Mouse (Mus musculus): ENCODE data around the gene Lrrtm4. TPM values are rescaled to one million over a fixed set of nuclear protein-coding genes. Genes with fewer than 3 reads are reported as not detected.

The Lrrtm4 gene
- polyA plus RNA-seq (2017; shearing (Covaris generic)) = not detected

DNA sequence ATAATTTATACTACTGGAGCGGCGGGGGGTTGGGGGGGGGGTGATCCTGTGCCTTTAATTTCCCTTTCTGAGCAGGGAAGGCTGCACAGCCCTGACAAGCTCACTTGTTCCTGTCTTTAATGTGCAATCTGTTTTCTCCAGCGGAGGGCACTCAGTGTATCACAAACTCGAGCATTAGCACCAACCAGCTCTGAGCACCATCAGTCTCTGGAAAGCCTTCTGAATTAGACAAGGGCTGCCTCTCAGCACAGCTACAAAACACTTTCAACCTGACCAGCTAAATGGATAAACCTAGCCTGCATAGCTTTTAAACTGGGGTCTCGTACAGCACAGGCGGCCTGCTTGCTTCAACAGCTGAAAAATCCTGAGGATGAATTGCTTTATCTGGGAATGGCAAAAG lies at the start of gene Lrrtm4:
Gene Lrrtm4 (plus strand): TSS at position 113 of the 400 bp plus-strand sequence.
- ATAC-seq = no peak

DNA sequence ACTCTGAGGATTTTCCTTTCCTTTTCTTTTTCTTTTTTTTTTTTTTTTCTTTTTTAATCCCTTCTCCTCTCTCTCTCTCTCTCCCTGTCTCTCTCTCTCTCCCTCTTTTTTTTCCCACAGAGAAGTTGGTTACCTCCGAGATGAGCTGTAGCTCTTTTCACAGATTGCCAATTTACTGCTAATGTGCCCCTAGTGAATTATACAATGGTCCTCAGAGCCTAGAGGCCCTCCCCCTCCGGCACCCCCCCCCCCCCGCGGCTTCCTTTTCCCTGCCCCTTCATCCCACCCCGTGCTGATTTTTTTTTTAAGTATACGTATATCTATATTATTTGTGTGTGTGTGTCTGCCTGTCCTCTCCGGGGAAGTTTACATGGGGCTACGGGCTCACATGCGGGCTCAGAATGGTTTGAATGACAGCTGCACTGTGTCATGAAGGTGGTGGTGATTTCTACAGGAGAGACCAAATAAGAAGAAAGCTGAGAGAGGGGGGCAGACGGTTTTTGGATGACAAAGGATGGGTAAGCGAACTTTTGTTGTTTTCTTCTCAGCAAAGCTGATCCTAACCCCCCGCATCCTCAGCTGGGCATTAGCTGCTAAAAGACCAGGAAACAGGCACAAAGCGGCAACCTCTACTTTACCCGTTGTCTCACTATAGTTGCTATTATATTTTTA lies 648 bp downstream of the Lrrtm4 start:
- no peak for ATAC-seq

DNA sequence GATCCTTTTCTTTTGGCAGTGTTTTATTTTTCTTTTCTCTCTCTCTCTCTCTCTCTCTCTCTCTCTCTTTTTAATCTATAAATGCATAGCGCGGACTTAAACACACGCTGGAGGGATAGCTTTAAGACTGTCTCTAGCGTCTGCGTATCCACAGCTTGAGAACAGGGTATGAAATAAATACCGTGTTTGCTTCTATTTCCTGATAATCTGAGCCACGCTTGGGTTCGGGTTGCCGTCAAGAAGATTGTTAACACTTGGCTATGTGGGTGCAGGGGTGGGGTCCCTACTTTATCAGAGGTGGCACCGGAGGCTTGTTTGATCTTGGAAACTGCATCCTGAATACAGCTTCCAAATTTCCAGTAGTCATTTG lies 1.2 kb downstream of the Lrrtm4 start:
- no peak for ATAC-seq

DNA sequence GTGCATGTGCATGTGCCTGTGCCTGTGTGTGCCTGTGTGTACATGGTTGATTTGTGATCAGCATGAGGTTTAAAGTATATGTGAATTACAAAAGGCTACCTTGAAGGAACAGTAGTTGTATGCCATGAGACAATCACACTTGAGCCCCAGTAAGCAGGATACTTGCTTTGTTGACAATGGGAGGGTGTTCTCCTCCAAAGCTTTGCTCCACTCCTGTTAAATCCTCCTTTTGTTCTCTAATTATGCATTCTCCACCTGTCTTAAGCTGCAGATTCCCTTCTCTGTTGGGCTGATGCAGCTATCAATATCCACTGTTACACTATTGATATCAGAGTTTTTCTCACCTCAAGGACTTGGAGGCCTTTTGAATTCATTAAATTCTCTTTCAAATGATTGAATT lies 38.2 kb downstream of the Lrrtm4 start:
- ATAC-seq = no peak

DNA sequence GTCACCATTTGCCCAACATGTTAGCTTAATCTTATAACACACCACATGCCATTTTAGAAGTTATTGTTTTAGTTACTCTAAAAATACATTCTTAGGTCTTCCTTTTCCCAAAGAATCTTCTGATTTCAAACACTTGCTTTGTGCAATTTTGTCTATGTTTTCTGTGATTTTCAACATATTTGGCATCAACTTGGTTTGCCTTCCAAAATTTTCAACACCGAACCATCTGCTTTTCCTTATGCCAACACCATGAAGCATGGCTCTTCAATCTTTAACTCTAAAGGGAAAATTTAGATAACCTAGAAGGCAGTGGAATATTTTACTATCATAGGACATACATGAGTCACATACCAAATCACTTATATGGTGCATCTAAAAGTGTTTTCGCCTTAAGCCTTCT lies 59.3 kb downstream of the Lrrtm4 start:
- ATAC-seq = no peak

DNA sequence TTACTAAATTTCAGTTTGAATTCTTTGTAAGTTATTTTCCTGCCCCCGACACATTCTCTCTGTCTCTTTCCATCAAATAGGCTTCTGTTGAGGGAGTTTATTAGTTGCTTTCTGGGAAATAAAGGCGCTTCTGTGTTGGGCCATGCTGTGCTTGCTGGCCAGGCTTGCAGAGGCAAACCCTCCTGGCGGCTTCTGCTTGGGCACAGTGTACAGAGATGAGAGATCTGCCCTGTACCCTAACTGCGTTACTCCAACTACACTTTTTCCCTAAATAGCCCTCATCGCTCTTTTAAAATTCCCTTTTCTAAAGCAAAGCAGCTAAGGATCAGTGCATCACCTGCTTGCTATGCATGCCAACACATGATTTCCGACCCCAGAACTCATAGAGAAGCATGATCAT lies 60.6 kb downstream of the Lrrtm4 start:
- ATAC-seq = no peak

DNA sequence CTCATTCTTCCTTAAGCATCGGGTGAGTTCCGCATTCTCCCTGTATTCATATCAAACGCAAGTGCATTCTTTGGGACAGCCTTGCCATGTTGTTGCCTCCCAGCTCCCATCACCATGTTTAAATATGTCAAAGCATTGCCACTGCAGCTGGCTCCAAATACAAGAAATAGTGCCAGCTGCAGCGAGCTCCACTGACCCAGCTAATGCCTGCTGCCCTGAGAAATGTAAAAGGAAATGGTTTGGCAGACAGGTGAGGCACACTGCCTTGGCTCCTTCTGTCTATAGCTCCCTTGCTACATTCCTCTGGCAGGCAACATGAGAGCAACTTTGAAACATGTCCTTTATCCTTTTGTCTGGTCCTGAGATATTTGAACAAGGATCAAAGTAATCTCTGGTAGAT lies 76.2 kb downstream of the Lrrtm4 start:
- ATAC-seq = no peak

DNA sequence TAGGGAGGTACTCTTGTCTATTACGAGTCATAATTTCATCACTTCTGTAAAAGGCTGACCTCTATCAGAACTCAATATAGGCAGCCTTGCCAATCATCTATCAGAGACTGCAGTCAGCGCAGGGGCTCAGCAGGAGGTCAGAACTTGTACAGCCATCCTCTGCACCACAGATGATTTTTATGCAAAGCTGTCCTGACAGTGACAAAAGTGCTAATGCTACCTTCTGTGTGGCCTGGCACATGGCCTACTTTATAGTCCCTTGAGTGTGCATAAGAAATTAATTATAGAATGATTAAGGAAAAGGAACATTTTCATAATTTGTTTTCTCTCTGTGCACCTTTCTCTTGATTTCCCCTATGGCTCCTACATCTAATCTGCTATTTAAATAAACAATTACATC lies 86.7 kb downstream of the Lrrtm4 start:
- no peak for ATAC-seq

DNA sequence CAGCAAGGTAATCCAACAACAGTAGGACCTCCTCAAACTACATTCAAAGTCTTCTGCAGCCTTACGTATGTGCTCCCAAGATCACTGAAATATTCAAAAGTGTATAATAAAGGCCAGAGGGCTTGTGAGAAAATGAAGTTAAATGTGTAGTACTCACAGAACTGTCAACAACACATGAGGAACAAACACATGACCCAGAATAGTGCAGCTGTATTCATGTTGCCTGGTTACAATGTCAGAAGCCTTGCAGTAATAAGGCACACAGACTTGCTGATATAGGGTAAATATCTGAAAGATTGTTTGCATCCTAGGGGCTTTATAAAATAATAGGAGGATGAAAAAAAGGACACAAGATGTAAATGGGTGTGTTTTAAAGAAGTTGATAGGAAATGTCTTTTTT lies 87.2 kb downstream of the Lrrtm4 start:
- no peak for ATAC-seq

DNA sequence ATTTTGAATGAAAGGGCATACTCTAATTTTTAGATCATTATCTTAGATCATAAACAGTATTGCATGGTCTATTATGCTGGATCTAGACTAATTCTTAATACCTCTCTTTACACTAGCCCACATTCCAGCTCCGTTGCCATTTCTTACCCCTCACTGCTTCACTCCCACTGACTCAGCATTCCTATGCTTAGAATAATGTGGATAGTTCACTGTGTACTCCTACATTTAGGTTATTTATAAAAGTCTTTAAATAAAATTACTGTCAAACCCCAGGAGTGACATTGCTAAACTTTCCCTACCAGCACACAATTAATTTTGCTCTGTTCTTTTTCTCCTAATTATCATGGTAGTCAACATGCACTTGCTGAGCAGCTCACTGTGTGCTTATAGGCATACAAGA lies 107.7 kb downstream of the Lrrtm4 start:
- no peak for ATAC-seq

DNA sequence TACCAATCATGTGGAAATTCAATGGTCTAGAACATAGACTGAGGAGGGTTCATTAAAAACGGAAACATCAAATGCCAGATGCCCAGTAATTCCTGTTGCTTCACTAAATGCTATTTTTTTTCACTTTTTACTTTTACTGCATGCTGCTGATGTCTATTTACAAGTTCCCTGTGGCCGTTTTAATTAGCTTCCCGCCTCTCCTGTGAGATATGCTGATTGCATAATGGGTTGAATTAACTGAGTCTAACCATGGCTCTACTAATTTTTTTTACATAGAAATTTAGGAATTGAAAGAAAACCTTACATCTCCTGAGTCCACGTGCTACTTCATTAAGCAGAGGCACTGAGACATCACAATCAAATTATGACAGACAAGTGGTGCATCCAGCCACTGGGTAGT lies 143.9 kb downstream of the Lrrtm4 start:
- ATAC-seq = no peak

DNA sequence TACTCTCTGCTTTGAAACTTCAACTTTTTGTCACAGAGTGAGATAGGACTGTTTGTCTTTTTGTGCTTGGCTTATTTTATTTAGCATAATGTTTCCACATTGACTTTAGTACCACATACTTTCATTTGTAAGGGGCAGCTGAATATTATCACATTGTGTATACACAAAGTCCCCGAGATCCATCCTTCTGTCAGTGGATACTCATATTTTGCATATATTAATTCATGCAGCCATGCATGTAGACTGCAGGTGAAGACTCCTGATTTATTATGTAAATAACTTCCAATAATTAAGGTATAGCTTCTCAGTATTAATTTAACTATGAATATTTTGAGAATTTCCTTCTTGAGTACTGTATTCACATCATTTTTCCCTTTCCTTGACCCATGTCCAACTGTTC lies 163.2 kb downstream of the Lrrtm4 start:
- no peak for ATAC-seq

DNA sequence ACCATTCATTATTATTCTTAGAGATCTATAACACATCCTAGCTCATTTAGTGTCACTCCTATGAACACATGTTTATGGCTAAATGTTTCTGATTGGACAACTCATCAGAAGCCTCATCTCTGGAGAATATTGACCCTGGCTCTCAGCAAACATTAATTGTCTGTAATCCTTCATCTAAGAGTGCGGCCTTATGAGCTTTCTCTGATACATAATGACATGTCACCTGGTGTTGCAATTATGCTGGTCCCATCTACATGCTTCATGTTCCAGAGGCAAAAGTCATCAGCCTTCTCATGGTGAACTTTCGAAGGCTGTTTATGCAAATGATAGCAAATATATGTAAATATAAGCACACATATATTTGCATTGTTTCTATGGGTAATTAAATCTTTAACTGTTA lies 163.7 kb downstream of the Lrrtm4 start:
- no peak for ATAC-seq

DNA sequence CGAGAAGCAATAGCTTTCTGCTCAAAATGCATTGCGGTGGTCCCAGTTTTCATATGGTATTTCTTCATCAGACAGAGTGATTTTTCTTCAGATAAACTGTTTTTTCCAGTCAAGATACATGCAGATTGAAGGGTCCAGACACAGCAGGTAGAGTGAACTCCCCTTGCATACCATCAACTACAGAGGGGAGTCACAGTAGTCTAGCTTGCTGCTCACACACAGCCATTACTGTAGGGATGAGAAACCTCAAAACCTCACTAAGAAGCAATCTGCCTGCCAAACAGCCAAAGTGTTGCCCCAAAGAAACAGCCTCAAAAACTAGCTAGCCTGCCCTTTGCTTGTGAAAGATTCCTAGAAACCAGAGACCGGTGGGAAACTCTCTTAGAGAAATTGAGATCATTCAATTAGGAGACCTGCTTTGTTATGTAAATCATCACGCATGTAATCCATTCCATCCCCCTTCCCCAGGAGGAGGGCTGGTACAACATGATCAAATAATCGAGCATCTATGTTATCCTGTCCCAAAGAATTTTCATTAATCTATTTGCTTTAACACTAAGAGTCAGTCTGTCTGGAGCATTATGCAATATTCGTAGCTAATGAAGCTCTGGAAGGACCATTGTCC lies 166.9 kb downstream of the Lrrtm4 start:
- no peak for ATAC-seq

DNA sequence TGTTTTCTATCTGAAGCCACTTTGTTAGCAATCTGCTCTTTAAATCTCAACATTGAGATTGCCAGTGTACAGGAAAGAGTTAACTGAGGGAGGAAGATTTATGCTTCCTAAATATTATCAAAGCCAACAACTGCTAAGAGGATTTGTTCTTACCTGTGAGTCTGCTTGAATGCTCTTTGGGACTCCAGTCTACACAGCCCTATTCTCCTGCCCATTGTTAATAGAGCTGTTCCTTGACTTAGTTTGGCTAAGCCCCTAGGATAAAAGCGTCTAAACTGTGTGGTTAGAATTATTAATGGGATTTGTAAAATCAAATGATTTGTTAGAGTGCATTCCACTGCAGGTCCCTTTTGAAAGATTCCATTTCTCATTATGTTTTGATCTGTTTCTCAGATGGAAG lies 168.1 kb downstream of the Lrrtm4 start:
- ATAC-seq = no peak

DNA sequence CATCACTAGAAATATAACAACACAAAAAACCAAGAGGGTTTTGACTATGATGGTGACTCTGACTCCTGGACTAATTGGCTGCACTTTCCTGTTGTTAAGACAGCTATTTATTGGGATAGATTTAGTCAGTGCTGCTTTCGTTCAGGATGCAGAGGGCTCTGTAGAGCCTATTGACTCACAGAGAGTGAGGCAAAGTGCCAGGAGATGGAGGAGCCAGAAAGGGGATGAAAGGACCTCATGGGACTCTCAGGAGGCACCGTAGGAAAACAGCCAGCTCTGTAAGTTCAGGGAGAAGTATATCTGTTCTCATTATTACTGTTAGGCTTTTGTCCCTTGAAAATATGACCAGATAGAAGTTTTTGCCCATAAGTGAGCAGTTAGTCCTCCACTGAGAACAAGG lies 190.8 kb downstream of the Lrrtm4 start:
- no peak for ATAC-seq

DNA sequence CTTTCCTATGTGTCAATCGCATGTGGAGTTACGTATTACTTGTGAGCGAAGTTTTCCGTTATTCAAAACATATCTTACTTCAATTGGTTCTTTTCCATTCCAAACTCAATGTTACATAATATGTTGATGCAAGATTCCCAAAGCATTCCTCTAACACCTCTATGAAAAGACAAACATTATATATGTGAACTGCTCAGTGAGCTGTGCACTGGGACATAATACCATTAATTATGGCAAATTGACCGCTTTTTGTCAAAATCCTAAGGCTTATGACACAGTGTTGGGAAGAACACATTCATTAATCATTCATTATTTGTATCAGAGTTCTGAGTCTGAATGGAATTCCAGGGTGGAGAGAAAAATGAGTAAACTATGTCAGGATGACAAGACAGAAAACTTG lies 191.6 kb downstream of the Lrrtm4 start:
- no peak for ATAC-seq

DNA sequence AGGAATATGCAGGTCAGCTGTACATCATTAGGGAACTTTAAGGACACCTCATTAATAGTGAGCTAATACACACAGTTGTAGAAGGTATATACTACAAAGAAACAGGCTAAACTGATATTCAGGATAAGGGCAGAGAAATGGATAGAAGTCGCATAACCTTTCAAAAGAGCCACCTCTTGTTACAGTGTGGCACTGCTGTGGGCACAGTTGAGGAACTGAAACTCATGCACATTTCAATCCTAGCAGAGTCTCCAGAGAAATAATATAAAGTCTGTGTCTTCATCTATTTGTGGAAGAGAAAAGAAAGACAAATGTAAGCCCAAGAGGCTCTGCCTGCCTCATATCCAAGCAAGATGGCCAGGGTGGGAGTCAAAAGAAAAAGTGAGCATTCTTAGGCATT lies 242.9 kb downstream of the Lrrtm4 start:
- no peak for ATAC-seq

DNA sequence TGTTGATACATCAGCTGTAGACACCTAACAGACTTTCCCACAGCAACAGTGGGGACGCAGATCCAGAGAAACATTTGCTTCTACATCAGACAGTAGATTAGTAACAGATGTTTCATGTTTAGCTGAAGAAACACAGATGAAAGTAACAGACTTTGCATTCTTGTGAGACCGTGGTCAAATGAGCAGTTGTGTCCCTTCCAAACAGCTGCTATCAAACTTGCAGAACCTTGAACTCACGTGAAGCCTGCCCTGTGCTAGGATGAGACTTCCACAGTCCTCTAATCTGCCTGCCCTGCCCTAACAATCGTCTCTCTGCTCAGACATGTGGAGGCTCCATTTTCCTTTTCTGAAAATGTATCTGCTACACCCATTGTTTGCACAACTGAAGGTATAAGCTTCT lies 245.3 kb downstream of the Lrrtm4 start:
- no peak for ATAC-seq

DNA sequence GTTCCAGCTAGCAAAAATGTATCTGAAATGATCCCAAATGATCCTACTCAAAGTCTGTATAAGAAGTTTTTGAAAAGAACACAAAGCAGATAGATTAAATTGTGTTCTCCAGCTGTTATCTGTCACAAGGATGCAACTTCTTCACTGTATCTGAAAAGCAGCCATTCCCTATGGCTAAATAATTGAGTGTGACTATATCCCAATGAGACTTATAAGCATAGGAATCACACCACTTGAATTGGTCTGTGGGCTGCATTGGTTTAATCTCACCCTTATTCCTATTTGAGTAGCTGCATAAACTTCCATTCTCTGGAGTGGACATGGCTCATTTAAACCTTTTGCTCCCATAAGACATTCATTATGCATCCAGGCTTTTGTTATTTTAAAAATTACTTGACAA lies 245.9 kb downstream of the Lrrtm4 start:
- ATAC-seq = no peak

DNA sequence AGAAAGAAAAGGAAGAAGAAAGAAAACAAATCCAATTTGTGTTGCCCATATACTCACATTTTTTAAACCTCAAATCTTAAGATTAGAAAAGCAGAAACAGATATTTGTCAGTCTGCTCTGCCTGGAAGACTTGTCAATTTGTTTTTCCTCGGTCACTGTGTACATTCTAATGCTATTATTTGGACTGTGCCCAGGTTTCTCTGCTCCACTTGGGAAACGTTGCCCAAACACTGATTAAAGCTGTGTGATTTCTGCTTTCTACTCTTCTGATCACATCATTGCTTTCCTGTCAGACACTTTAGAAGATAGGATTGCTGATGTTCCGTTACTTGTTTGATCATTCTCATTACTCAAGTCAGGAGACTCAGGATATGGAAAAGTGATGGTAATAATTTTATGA lies 247.1 kb downstream of the Lrrtm4 start:
- no peak for ATAC-seq

DNA sequence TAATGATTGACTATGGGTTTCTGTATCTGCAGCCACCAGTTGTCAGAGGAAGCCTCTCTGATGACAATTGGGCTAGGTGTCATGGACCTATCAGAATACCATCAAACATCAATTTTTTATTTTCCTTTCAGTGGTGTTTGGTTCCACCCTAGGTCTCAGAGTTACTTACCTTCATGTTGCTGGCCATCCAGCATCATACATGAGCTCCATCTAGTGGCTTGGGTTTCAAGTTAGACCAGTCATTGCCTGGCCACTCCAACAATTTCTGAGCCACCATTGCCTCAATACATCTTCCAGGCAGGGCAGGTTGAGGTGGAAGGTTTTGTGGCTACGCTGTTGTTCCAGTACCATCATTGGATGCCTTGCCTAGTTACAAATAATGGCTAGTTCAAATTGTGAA lies 268.3 kb downstream of the Lrrtm4 start:
- no peak for ATAC-seq

DNA sequence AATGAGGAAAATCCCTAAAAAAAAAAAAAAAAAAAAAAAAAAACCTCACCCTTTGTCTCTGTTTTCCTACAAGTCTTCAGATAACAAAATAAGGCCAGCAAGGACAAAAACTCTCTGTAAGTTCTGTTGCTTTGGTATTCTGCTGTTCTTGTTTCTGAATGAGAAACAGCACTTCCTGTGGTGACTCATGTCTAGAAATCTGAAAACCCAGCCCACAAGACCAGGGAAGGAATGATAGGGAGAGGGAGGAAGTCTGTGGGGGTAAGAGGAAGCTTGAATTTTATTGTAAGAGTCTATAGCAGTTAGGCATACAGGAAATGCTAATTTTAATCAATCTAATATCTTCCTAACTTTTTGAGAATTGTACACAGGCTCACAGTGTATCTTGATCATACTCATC lies 283.2 kb downstream of the Lrrtm4 start:
- ATAC-seq = no peak

DNA sequence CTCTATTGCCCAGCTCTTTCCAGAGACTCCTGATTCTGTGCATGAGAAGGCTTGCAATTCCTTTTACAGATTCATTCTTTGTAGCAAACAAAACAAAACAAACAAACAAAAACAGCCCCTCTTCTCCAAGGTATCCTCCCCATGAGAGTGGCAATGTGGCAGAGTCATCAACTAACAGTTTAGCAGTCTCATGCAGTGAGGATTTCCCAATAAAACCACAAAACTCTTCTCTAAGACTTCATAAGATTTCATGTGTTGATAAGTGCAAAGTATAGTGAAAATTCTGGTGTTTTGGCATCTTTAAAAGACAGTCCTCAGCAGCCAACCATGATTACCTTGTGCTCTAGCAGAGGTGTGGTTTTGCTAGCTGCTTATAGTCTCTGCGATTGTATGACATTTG lies 284.9 kb downstream of the Lrrtm4 start:
- ATAC-seq = no peak

DNA sequence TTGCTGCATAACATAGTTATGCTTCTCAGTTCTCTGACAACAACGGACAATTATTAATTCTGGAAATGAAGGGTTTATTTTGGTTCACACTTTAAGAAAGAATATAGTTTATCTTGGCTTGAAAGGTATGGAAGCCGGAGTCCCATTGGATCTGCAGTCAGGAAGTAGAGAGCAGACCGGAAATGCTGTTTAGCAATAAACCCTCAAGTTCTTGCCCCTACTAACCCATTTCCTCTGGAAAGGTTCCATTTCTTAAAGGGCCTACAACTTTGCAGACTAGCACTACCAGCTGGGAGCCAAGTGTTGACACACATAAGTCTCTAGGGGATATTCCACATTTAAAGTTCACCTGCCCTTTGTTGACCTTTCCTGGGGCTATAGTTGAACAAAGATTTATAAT lies 309.7 kb downstream of the Lrrtm4 start:
- ATAC-seq = no peak
